Mouse (Mus musculus) cerebellum, adult 2 months (tissue): ENCODE measurements around the gene Lrrn2. TPM values are rescaled to one million over a fixed set of nuclear protein-coding genes. Genes with fewer than 3 reads are reported as not detected.
A peak's percentile ranks its signal among the peaks of the same experiment; 100 is the strongest.

Experiments
- DNase-seq, 2 experiments: peaks; one replicate each; pipeline ENCODE4 v3.0.0; 2021
- H3K27ac ChIP-seq: fragments of 200-500 bp; 2 replicates; pipeline ENCODE4 v1.5.1; 2012; ENCODE audit warnings: low read length, control low read depth, inconsistent platforms; ENCODE audit not compliant: insufficient read depth
- H3K27me3 ChIP-seq: fragments of 200-500 bp; 2 replicates; pipeline ENCODE4 v1.6.1; 2012; ENCODE audit warnings: inconsistent platforms, mild to moderate bottlenecking, low read length, moderate library complexity; ENCODE audit not compliant: control insufficient read depth, insufficient read depth
- H3K4me1 ChIP-seq: fragments of 200-500 bp; 2 replicates; pipeline ENCODE4 v1.6.1; 2011; ENCODE audit warnings: low read length; ENCODE audit not compliant: control insufficient read depth, insufficient read depth
- H3K4me3 ChIP-seq: fragments of 200-500 bp; replicated peaks from 2 replicates; pipeline ENCODE3; 2011; ENCODE audit warnings: mild to moderate bottlenecking, low read depth, low read length, control low read depth; ENCODE audit not compliant: insufficient read depth
- CTCF ChIP-seq: fragments of 200-500 bp; IDR thresholded peaks from 2 replicates; pipeline ENCODE4 v1.5.1; 2011; ENCODE audit warnings: low read depth, mild to moderate bottlenecking, control low read depth, low read length, moderate library complexity, borderline replicate concordance; ENCODE audit not compliant: insufficient read depth
- POLR2A ChIP-seq: fragments of 200-500 bp; IDR thresholded peaks from 2 replicates; pipeline ENCODE4 v1.6.1; 2011; ENCODE audit warnings: low read length, control low read depth, borderline replicate concordance; ENCODE audit not compliant: insufficient read depth
- WGBS: fragments of 180-500 bp; shearing (Covaris S2); methylation state at CpG from one replicate; pipeline ENCODE4 v1.1.7; 2018; 5-methylcytosine and 5-hydroxymethylcytosine counted together
- polyA plus RNA-seq: library from polyadenylated mRNA; depleted of rRNA; stranded (reverse); fragments of >200 nt; gene quantifications from 2 replicates; pipeline ENCODE4 v1.2.3, GENCODE M21; 2012

Lrrn2 gene
- polyA plus RNA-seq, 1 experiment, result 73.4 TPM

- TF ChIP-seq POLR2A, result no peak
- no peak for TF ChIP-seq CTCF
- 86% methylated on average over 2 of the region's 2 CpGs for WGBS
- H3K27ac ChIP-seq, result no peak overlapping the region
- no peak overlapping the region for H3K4me3 ChIP-seq
- H3K27me3 ChIP-seq, result no peaks in the 10 kb centered on the region
- DNase-seq, result no peak
- no peaks in the 10 kb centered on the region for H3K4me1 ChIP-seq
Measured at GRCm38 (mm10) chr1:132864220-132864619, 15.9 kb upstream of the Lrrn2 start.

- 90% methylated on average over 4 of the region's 4 CpGs for WGBS
- H3K4me3 ChIP-seq, result no peak overlapping the region
- H3K27me3 ChIP-seq, result no peaks in the 10 kb centered on the region
- no peak for TF ChIP-seq CTCF
- no peak for TF ChIP-seq POLR2A
- H3K4me1 ChIP-seq, result no peaks in the 10 kb centered on the region
- H3K27ac ChIP-seq, result no peak overlapping the region
- DNase-seq, result no peak
Measured at GRCm38 (mm10) chr1:132865585-132865984, 14.5 kb upstream of the Lrrn2 start.

GRCm38 (mm10) chr1:132870327-132870726 is 9.7 kb upstream of the Lrrn2 start:
- DNase-seq, result no peak
- no peak overlapping the region for H3K4me3 ChIP-seq
- 29% methylated on average over 7 of the region's 7 CpGs for WGBS
- no peaks in the 10 kb centered on the region for H3K4me1 ChIP-seq
- TF ChIP-seq CTCF, result no peak
- TF ChIP-seq POLR2A, result no peak
- no peaks in the 10 kb centered on the region for H3K27me3 ChIP-seq
- no peak overlapping the region for H3K27ac ChIP-seq

- DNase-seq, result no peak
- no peak for TF ChIP-seq CTCF
- TF ChIP-seq POLR2A, result no peak
- peaks cover 12% of the 10 kb centered on the region for H3K4me1 ChIP-seq
- H3K27me3 ChIP-seq, result no peaks in the 10 kb centered on the region
- peak overlapping the region; percentile 47; the same call in 1 of the 2 replicates for H3K27ac ChIP-seq
- H3K4me3 ChIP-seq, result no peak overlapping the region
- 81% methylated on average over 11 of the region's 11 CpGs for WGBS
Measured at GRCm38 (mm10) chr1:132878951-132879610, 992 bp upstream of the Lrrn2 start.

- TF ChIP-seq CTCF (no peak), POLR2A (no peak; the same call in 1 of the 2 replicates)
- Histone ChIP-seq H3K4me1 (peaks cover 16% of the 10 kb centered on the region), H3K4me3 (peak overlapping the region; percentile 80), H3K27ac (peak overlapping the region; percentile 98), H3K27me3 (no peaks in the 10 kb centered on the region)
- WGBS, result 3% methylated on average over 8 of the region's 8 CpGs
- peak in 1 of 2 experiments; percentile 71 for DNase-seq
Measured at GRCm38 (mm10) chr1:132879801-132880160, 292 bp upstream of the Lrrn2 start.

- TF ChIP-seq CTCF (no peak), POLR2A (peak; percentile 22; the same call in 1 of the 2 replicates)
- peak overlapping the region; percentile 98 for H3K27ac ChIP-seq
- peaks cover 25% of the 10 kb centered on the region for H3K4me1 ChIP-seq
- peak overlapping the region; percentile 80 for H3K4me3 ChIP-seq
- no peaks in the 10 kb centered on the region for H3K27me3 ChIP-seq
- peak; percentile 82 to 84 for DNase-seq
- under 1% methylated on average over 28 of the region's 28 CpGs for WGBS
Measured at GRCm38 (mm10) chr1:132881041-132881761, 1.1 kb downstream of the Lrrn2 start.

GRCm38 (mm10) chr1:132881836-132882235 is 1.8 kb downstream of the Lrrn2 start:
- WGBS, result 10% methylated on average over 9 of the region's 9 CpGs
- no peak for TF ChIP-seq POLR2A
- Histone ChIP-seq H3K4me1 (peaks cover 27% of the 10 kb centered on the region), H3K27me3 (no peaks in the 10 kb centered on the region), H3K4me3 (peak overlapping the region; percentile 80), H3K27ac (peak overlapping the region; percentile 98)
- DNase-seq, result peak; percentile 53 to 62

- no peak overlapping the region for H3K4me3 ChIP-seq
- peak in 1 of 2 experiments; percentile 41 for DNase-seq
- H3K27ac ChIP-seq, result no peak overlapping the region
- no peak for TF ChIP-seq POLR2A
- TF ChIP-seq CTCF, result no peak
- WGBS, result 36% methylated on average over 4 of the region's 4 CpGs
- H3K27me3 ChIP-seq, result no peaks in the 10 kb centered on the region
- H3K4me1 ChIP-seq, result peaks cover 37% of the 10 kb centered on the region
Measured at GRCm38 (mm10) chr1:132885701-132886100, 5.6 kb downstream of the Lrrn2 start.
